Mouse (Mus musculus) heart, adult 2 months (tissue): ENCODE results near the gene Stard7. TPM values are rescaled to one million over a fixed set of nuclear protein-coding genes. Genes with fewer than 3 reads are reported as not detected.

Source experiments
- DNase-seq, 2 experiments: peaks; one replicate each; pipeline ENCODE4 v3.0.0; 2021
- H3K27ac ChIP-seq: fragments of 200-600 bp; 2 replicates; pipeline ENCODE4 v1.8.1; 2022
- H3K27me3 ChIP-seq: fragments of 200-500 bp; 2 replicates; pipeline ENCODE4 v1.6.1; 2012; ENCODE audit warnings: mild to moderate bottlenecking, low read length, inconsistent platforms, mixed read lengths; ENCODE audit not compliant: control insufficient read depth, insufficient read depth
- H3K36me3 ChIP-seq: fragments of 200-500 bp; 2 replicates; pipeline ENCODE4 v1.6.1; 2012; ENCODE audit warnings: low read length, inconsistent platforms; ENCODE audit not compliant: control insufficient read depth, insufficient read depth
- H3K4me1 ChIP-seq: fragments of 200-500 bp; 2 replicates; pipeline ENCODE4 v1.6.1; 2011; ENCODE audit warnings: low read length; ENCODE audit not compliant: control insufficient read depth, insufficient read depth
- H3K4me3 ChIP-seq: fragments of 200-600 bp; 2 replicates; pipeline ENCODE4 v1.8.1; 2022
- H3K79me2 ChIP-seq: fragments of 200-500 bp; replicated peaks from 2 replicates; pipeline ENCODE4 v1.6.1; 2012; ENCODE audit warnings: mild to moderate bottlenecking, inconsistent platforms, low read length, moderate library complexity, mixed read lengths; ENCODE audit not compliant: control insufficient read depth, insufficient read depth
- H3K9ac ChIP-seq: fragments of 200-500 bp; 2 replicates; pipeline ENCODE4 v1.6.1; 2012; ENCODE audit warnings: low read depth, mild to moderate bottlenecking, control low read depth, inconsistent platforms, low read length, mixed read lengths
- CTCF ChIP-seq: fragments of 200-600 bp; IDR thresholded peaks from 2 replicates; pipeline ENCODE4 v1.8.1; 2022; ENCODE audit warnings: antibody characterized with exemption, mild to moderate bottlenecking, moderate library complexity
- EP300 ChIP-seq: fragments of 200-500 bp; IDR thresholded peaks from 2 replicates; pipeline ENCODE4 v1.6.1; 2011; ENCODE audit warnings: low read depth, low read length, control low read depth; ENCODE audit not compliant: insufficient read depth
- POLR2A ChIP-seq: fragments of 200-500 bp; IDR thresholded peaks from 2 replicates; pipeline ENCODE4 v1.6.1; 2011; ENCODE audit warnings: mild to moderate bottlenecking, low read depth, low read length, control low read depth; ENCODE audit not compliant: insufficient read depth
- WGBS: fragments of 180-500 bp; shearing (Covaris S2); methylation state at CpG from one replicate; pipeline ENCODE4 v1.1.7; 2018; 5-methylcytosine and 5-hydroxymethylcytosine counted together
- intact Hi-C: fragments of 180-260 bp; cut with DNase I; formaldehyde crosslinking; loops from one replicate; pipeline ENCODE4 v1.15.1; 2025
- polyA plus RNA-seq: library from polyadenylated mRNA; depleted of rRNA; stranded (reverse); fragments of >200 nt; gene quantifications from 2 replicates; pipeline ENCODE4 v1.2.3, GENCODE M21; 2012
- total RNA-seq, 2 experiments: library from RNA; stranded (reverse); gene quantifications; 2 replicates each; pipeline ENCODE4 v1.2.3; 2021

Stard7 gene
- total and polyA plus RNA-seq, 3 experiments = 64.0 to 165 (median 150) TPM

DNA sequence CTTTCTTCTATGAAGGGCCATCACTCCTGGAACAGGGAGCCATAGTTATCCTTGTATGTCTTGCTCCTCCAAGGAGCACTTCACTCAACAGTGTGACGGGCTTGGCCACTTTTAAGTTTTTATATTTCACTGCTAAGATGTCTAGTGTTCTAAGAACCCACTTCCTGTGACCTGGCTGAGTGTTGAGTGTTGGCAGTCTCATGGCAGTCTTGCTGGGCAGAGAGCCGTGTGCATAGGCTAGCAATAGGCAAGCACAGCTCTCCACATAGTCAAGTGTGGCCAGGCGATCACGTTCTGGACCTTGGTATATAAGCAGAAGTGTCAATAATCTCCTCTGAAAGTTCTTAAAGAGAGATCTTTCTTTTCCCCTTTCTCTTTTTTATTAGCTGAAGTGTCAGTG is 48.1 kb downstream of the Stard7 start:
- no peaks in the 10 kb centered on the region for H3K27me3 ChIP-seq
- H3K4me3 ChIP-seq = no peak overlapping the region
- H3K9ac ChIP-seq = no peak overlapping the region
- H3K79me2 ChIP-seq = no peaks in the 10 kb centered on the region
- DNase-seq = no peak
- intact Hi-C loops = no loop called here
- no peak overlapping the region for H3K27ac ChIP-seq
- TF ChIP-seq CTCF (no peak), EP300 (no peak), POLR2A (no peak)
- H3K36me3 ChIP-seq = no peaks in the 10 kb centered on the region
- H3K4me1 ChIP-seq = 0 out of 2 replicates have a peak, but pooled peaks cover 1% of the 10 kb centered on the region
- WGBS = 89% methylated on average over 4 of the region's 4 CpGs

DNA sequence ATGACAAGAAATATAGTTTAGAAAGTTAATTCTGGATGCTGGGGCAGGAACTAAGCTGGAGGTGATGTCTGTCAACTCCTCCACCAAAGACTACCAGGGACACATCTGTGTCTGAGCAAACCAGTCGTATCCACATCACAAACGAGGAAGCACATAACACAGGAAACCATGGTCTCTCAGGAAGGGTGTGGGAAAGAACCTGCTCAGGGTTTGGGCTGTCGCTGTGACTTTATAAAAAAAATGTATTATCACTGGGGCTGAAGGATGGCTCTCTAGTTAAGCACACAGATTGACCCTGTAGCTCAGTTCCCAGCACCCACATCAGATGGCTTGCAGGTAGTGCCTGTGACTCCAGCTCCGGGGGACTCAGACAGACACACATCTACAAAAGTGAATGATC is 49.1 kb downstream of the Stard7 start:
- WGBS = 35% methylated on average over 4 of the region's 4 CpGs
- TF ChIP-seq CTCF (no peak), EP300 (no peak), POLR2A (no peak)
- H3K27ac ChIP-seq = no peak overlapping the region

DNA sequence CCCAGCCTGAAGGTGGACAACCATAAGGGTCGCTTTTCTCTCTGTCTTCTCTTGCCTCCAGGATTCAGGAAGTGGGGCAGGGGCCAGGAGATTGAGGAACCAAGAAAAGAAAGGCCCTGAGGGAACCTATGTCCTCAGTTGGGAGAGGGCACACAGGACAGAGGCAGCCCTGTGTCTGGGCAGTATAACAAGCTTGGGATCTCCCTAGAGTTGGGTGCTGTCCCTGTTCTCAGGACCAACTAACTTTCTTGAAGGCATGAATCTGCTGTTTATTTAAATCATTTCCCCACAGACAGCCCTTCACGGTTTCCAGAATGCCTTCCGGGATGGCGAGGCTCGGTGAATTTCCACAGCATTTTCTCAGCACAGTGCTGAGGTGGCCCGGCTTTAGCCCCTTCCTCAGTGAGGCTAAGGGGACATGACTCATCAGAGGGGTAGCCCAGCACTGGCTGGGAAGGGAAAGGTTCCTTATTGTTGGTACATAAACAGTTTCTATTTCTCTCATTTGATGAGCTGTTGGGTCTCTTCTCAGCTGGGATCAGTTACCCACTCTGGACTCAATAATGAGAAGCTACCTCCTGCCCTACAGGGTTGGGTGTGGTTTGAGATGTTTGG is 52.8 kb downstream of the Stard7 start:
- Histone ChIP-seq H3K4me3 (no peak overlapping the region), H3K36me3 (no peaks in the 10 kb centered on the region), H3K4me1 (no peaks in the 10 kb centered on the region), H3K9ac (no peak overlapping the region), H3K27me3 (no peaks in the 10 kb centered on the region), H3K27ac (no peak overlapping the region), H3K79me2 (no peaks in the 10 kb centered on the region)
- DNase-seq = no peak
- intact Hi-C loops = no loop called here
- no peak for TF ChIP-seq CTCF
- no peak for TF ChIP-seq EP300
- no peak for TF ChIP-seq POLR2A
- 54% methylated on average over 6 of the region's 6 CpGs for WGBS

More for the DNA sequence above, 49.1 kb downstream of the Stard7 start:
- no peaks in the 10 kb centered on the region for H3K79me2 ChIP-seq
- H3K27me3 ChIP-seq = no peaks in the 10 kb centered on the region
- H3K4me3 ChIP-seq = no peak overlapping the region
- H3K9ac ChIP-seq = no peak overlapping the region
- no peak for DNase-seq
- intact Hi-C loops = no loop called here
- 0 out of 2 replicates have a peak, but pooled peaks cover 1% of the 10 kb centered on the region for H3K4me1 ChIP-seq
- no peaks in the 10 kb centered on the region for H3K36me3 ChIP-seq

DNA sequence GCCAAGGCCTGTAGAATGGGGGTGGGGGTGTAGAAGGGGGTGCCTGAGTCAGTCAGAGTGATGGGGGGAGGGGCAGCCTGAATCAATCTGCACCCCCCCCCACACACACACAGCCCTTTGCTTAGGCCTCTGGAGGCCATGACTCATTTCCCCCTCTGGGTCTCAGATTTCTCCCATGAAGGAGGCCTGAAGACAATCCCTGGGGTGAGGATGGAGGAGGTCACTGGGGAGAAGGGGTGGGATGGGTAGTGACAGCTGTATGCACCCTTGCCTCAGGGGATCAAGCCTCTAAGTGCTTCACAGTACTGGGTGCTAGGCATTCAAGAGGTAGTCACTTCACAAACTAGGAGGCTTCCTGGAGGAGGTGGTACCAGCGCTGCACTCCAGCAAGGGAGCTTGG is 53.6 kb downstream of the Stard7 start:
- intact Hi-C loops = no loop called here

DNA sequence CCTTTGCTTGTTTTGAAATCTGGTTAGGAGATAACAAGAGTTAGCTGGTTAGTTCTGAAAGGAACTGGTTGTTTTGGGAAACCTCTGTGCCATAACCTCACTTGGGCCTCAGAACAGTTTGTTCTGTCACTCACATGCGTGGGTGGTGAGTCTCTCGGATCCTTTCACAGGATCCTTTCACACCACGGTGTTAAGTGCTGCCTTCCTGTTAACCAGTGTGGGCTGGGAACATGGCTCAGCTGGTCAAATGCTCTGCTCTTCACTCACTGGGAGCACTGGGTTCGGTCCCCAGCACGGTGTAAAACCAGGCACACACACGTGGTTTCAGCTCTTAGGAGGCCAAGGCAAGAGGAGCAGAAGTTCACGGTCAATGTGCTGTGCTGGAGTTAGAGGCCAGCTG is 54.4 kb downstream of the Stard7 start:
- no peak overlapping the region for H3K9ac ChIP-seq
- H3K4me3 ChIP-seq = no peak overlapping the region
- peaks cover 2% of the 10 kb centered on the region for H3K4me1 ChIP-seq
- intact Hi-C loops = no loop called here
- 57% methylated on average over 7 of the region's 7 CpGs for WGBS
- no peak for DNase-seq
- H3K27me3 ChIP-seq = no peaks in the 10 kb centered on the region
- TF ChIP-seq POLR2A (no peak), CTCF (no peak), EP300 (no peak)
- no peak overlapping the region for H3K27ac ChIP-seq
- H3K79me2 ChIP-seq = no peaks in the 10 kb centered on the region
- H3K36me3 ChIP-seq = no peaks in the 10 kb centered on the region

More for the DNA sequence above, 53.6 kb downstream of the Stard7 start:
- no peaks in the 10 kb centered on the region for H3K27me3 ChIP-seq
- no peaks in the 10 kb centered on the region for H3K36me3 ChIP-seq
- no peak for TF ChIP-seq POLR2A
- TF ChIP-seq CTCF = no peak
- TF ChIP-seq EP300 = no peak
- no peak for DNase-seq
- H3K4me1 ChIP-seq = peaks cover 2% of the 10 kb centered on the region; the same call in 1 of the 2 replicates
- H3K27ac ChIP-seq = no peak overlapping the region
- H3K4me3 ChIP-seq = no peak overlapping the region
- H3K9ac ChIP-seq = no peak overlapping the region
- no peaks in the 10 kb centered on the region for H3K79me2 ChIP-seq
- WGBS = 89% methylated on average over 1 of the region's 1 CpGs

DNA sequence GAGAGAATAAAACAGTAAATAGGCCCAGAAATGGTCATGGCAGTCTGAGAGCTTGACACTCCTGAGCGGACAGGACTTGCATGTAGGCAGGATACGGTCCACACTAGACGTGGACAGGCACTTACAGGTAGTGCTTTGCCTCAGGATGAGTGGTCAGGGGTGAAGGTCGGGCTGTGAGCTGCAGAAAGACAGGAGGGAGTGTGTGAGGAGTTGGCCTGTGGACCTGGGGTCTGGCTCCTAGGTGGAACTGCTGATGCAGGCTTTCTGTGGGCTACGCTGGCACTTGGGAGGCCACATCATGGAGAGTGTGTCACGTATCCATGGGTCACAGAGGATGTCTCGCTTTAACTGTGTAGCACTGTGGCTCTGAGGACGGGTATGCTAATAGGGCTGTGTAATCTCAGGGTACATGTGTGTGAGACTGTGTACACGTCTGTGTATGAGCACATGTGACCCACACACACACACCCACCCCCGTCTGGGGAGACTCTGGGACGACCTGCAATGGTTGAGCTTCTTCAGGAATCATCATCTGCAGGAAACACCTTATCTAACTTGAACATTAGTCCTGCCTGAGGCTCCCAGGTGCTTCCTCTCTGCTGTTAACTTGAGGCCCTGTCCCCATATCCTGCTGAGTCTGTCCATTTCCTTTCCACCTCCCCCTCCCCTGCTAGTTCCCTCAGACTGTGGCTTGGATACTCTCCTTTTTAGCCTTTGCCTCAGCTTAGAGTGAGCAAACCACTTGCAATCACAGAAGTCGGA is 58.3 kb downstream of the Stard7 start:
- no peak for DNase-seq
- Histone ChIP-seq H3K4me3 (no peak overlapping the region), H3K27ac (no peak overlapping the region), H3K27me3 (no peaks in the 10 kb centered on the region), H3K79me2 (no peaks in the 10 kb centered on the region), H3K4me1 (peaks cover 2% of the 10 kb centered on the region), H3K9ac (no peak overlapping the region), H3K36me3 (no peaks in the 10 kb centered on the region)
- TF ChIP-seq POLR2A (no peak), CTCF (no peak), EP300 (no peak)
- WGBS = 58% methylated on average over 12 of the region's 12 CpGs
- intact Hi-C loops = no loop called here
